ENCODE assay signal across 32 mouse cellular contexts in genomic region chr17:14579671-14580070, GRCm38 (mm10).
"Had no signal": no experiment of that assay in that cellular context is flagged by ENCODE, and none has a peak within 500 bp of the region (broad histone marks: within the 10 kb centered on the region; RNA-seq: fewer than 3 reads in every experiment).

No protein-coding gene starts in this region.

- H3K4me3 ChIP-seq: limb, embryonic 10.5 days; limb, embryonic 12.5 days; limb, embryonic 13.5 days; limb, embryonic 15.5 days; liver, embryonic 12.5 days; liver, embryonic 13.5 days; liver, embryonic 15.5 days; lung, embryonic 15.5 days; megakaryocyte, embryonic 14.5 days; midbrain, embryonic 10.5 days; midbrain, embryonic 12.5 days; midbrain, embryonic 13.5 days; midbrain, embryonic 15.5 days; myocyte; neural tube, embryonic 12.5 days; neural tube, embryonic 13.5 days had no signal

- H3K9ac ChIP-seq: limb, embryonic 12.5 days; limb, embryonic 13.5 days; limb, embryonic 15.5 days; liver, embryonic 12.5 days; liver, embryonic 13.5 days; liver, embryonic 14.5 days; liver, embryonic 15.5 days; liver, postnatal 0 days; lung, embryonic 14.5 days; lung, embryonic 15.5 days; midbrain, embryonic 12.5 days; midbrain, embryonic 13.5 days; midbrain, embryonic 15.5 days; neural tube, embryonic 12.5 days; neural tube, embryonic 13.5 days had no signal

- DNase-seq: left cerebral cortex, postnatal 4 days; liver, embryonic 13.5 days; liver, postnatal 0 days; lung, adult 18-20 months; lung, adult 2 months; lung, embryonic 14.5 days; lung, postnatal 10 days; lung, postnatal 14 days; lung, postnatal 36 days; lung, postnatal 4 days; midbrain, embryonic 14.5 days had no signal

- H3K4me1 ChIP-seq: limb, embryonic 10.5 days; liver, embryonic 12.5 days; liver, embryonic 13.5 days; liver, embryonic 15.5 days; lung, embryonic 15.5 days; megakaryocyte, embryonic 14.5 days; midbrain, embryonic 10.5 days; midbrain, embryonic 12.5 days; midbrain, embryonic 13.5 days; midbrain, embryonic 15.5 days; neural tube, embryonic 12.5 days; neural tube, embryonic 13.5 days had no signal

- H3K9me3 ChIP-seq: limb, embryonic 10.5 days; limb, embryonic 12.5 days; limb, embryonic 13.5 days; limb, embryonic 15.5 days; liver, embryonic 12.5 days; liver, embryonic 13.5 days; liver, embryonic 15.5 days; lung, embryonic 15.5 days; megakaryocyte, embryonic 14.5 days; midbrain, embryonic 10.5 days; midbrain, embryonic 12.5 days; midbrain, embryonic 13.5 days; midbrain, embryonic 15.5 days; neural tube, embryonic 12.5 days; neural tube, embryonic 13.5 days had no signal

- H3K27ac ChIP-seq: limb, embryonic 10.5 days; limb, embryonic 12.5 days; limb, embryonic 13.5 days; liver, embryonic 12.5 days; liver, embryonic 13.5 days; liver, embryonic 14.5 days; liver, embryonic 15.5 days; lung, embryonic 15.5 days; macrophage; midbrain, embryonic 10.5 days; midbrain, embryonic 12.5 days; midbrain, embryonic 13.5 days; midbrain, embryonic 15.5 days; neural tube, embryonic 12.5 days; neural tube, embryonic 13.5 days had no signal

- H3K4me2 ChIP-seq: limb, embryonic 12.5 days; limb, embryonic 13.5 days; limb, embryonic 15.5 days; liver, embryonic 11.5 days; liver, embryonic 12.5 days; liver, embryonic 13.5 days; liver, embryonic 15.5 days; lung, embryonic 14.5 days; lung, embryonic 15.5 days; midbrain, embryonic 11.5 days; midbrain, embryonic 12.5 days; midbrain, embryonic 13.5 days; midbrain, embryonic 15.5 days; neural tube, embryonic 12.5 days; neural tube, embryonic 13.5 days had no signal

- H3K36me3 ChIP-seq: limb, embryonic 10.5 days; limb, embryonic 12.5 days; limb, embryonic 13.5 days; limb, embryonic 15.5 days; liver, embryonic 12.5 days; liver, embryonic 13.5 days; liver, embryonic 15.5 days; lung, embryonic 15.5 days; midbrain, embryonic 10.5 days; midbrain, embryonic 12.5 days; midbrain, embryonic 13.5 days; midbrain, embryonic 15.5 days; neural tube, embryonic 12.5 days; neural tube, embryonic 13.5 days had no signal

- ATAC-seq: liver, embryonic 12.5 days; liver, postnatal 0 days; lung, postnatal 0 days; midbrain, embryonic 13.5 days; midbrain, embryonic 15.5 days; midbrain, embryonic 16.5 days had no signal

- H3K27me3 ChIP-seq: limb, embryonic 12.5 days; limb, embryonic 13.5 days; limb, embryonic 15.5 days; liver, embryonic 12.5 days; liver, embryonic 13.5 days; liver, embryonic 15.5 days; lung, embryonic 15.5 days; megakaryocyte, embryonic 14.5 days; midbrain, embryonic 12.5 days; midbrain, embryonic 13.5 days; midbrain, embryonic 15.5 days; neural tube, embryonic 12.5 days; neural tube, embryonic 13.5 days had no signal
